Mouse (Mus musculus): Measurements from ENCODE around the gene Gm28308. TPM values are rescaled to one million over a fixed set of nuclear protein-coding genes. Genes with fewer than 3 reads are reported as not detected.

Gene Gm28308
- polyA plus RNA-seq, 1 experiment from 2014 or later: not detected

- peaks cover 41% of the 10 kb centered on the region for H3K36me3 ChIP-seq
- no peak for ATAC-seq (ENCODE audit: low FRiP score, low read depth)
- H3K27ac ChIP-seq: peak overlapping the region; percentile 99
- no peaks in the 10 kb centered on the region for H3K9me3 ChIP-seq
- peaks cover 12% of the 10 kb centered on the region for H3K4me1 ChIP-seq
- no peaks in the 10 kb centered on the region for H3K27me3 ChIP-seq
- peak overlapping the region; percentile 99 for H3K9ac ChIP-seq
- peak overlapping the region; percentile 95 for H3K4me3 ChIP-seq
- H3K4me2 ChIP-seq (replicated peaks): peak overlapping the region; percentile 89
- WGBS: under 1% methylated on average over 38 of the region's 38 CpGs
Measured at GRCm38 (mm10) chr6:52228475-52229465, 15.6 kb upstream of the Gm28308 start.

- H3K4me1 ChIP-seq: peaks cover 12% of the 10 kb centered on the region
- H3K9ac ChIP-seq: peak overlapping the region; percentile 99
- H3K36me3 ChIP-seq: peaks cover 38% of the 10 kb centered on the region
- WGBS: 3% methylated on average over 11 of the region's 11 CpGs
- no peaks in the 10 kb centered on the region for H3K27me3 ChIP-seq
- peak overlapping the region; percentile 93 for H3K4me2 ChIP-seq (replicated peaks)
- peak overlapping the region; percentile 99 for H3K27ac ChIP-seq
- no peak for ATAC-seq (ENCODE audit: low FRiP score, low read depth)
- no peaks in the 10 kb centered on the region for H3K9me3 ChIP-seq
- H3K4me3 ChIP-seq: peak overlapping the region; percentile 86
Measured at GRCm38 (mm10) chr6:52227470-52228222, 14.5 kb upstream of the Gm28308 start.

- H3K4me1 ChIP-seq: peaks cover 18% of the 10 kb centered on the region
- peaks cover 29% of the 10 kb centered on the region for H3K36me3 ChIP-seq
- no peaks in the 10 kb centered on the region for H3K27me3 ChIP-seq
- WGBS: 1% methylated on average over 26 of the region's 26 CpGs
- H3K27ac ChIP-seq: peak overlapping the region; percentile 99
- H3K4me2 ChIP-seq (replicated peaks): peak overlapping the region; percentile 93
- peak overlapping the region; percentile 86 for H3K4me3 ChIP-seq
- peak overlapping the region; percentile 99 for H3K9ac ChIP-seq
- H3K9me3 ChIP-seq: no peaks in the 10 kb centered on the region
- peak; percentile 3; the same call in 1 of the 2 replicates for ATAC-seq (ENCODE audit: low FRiP score, low read depth)
Measured at GRCm38 (mm10) chr6:52226569-52227257, 13.6 kb upstream of the Gm28308 start.

- Histone ChIP-seq H3K4me1 (peaks cover 25% of the 10 kb centered on the region), H3K27me3 (no peaks in the 10 kb centered on the region), H3K27ac (peak overlapping the region; percentile 99), H3K4me2 (replicated peaks) (peak overlapping the region; percentile 93), H3K9me3 (no peaks in the 10 kb centered on the region), H3K36me3 (peaks cover 27% of the 10 kb centered on the region), H3K4me3 (peak overlapping the region; percentile 86), H3K9ac (peak overlapping the region; percentile 99)
- ATAC-seq (ENCODE audit: low FRiP score, low read depth): peak; percentile 62
- under 1% methylated on average over 69 of the region's 69 CpGs for WGBS
Measured at GRCm38 (mm10) chr6:52225612-52226568, 12.8 kb upstream of the Gm28308 start.

GRCm38 (mm10) chr6:52224895-52225611 lies 11.9 kb upstream of the Gm28308 start:
- ATAC-seq (ENCODE audit: low FRiP score, low read depth): no peak
- peak overlapping the region; percentile 93 for H3K4me2 ChIP-seq (replicated peaks)
- WGBS: under 1% methylated on average over 36 of the region's 36 CpGs
- 0 out of 2 replicates have a peak, but pooled peaks cover under 1% of the 10 kb centered on the region for H3K27me3 ChIP-seq
- no peaks in the 10 kb centered on the region for H3K9me3 ChIP-seq
- peak overlapping the region; percentile 86 for H3K4me3 ChIP-seq
- H3K36me3 ChIP-seq: peaks cover 24% of the 10 kb centered on the region
- H3K4me1 ChIP-seq: peaks cover 33% of the 10 kb centered on the region
- H3K9ac ChIP-seq: peak overlapping the region; percentile 99
- peak overlapping the region; percentile 99 for H3K27ac ChIP-seq

- peaks cover 42% of the 10 kb centered on the region for H3K4me1 ChIP-seq
- peak overlapping the region; percentile 99 for H3K9ac ChIP-seq
- no peak for ATAC-seq (ENCODE audit: low FRiP score, low read depth)
- peak overlapping the region; percentile 93 for H3K4me2 ChIP-seq (replicated peaks)
- 0 out of 2 replicates have a peak, but pooled peaks cover 2% of the 10 kb centered on the region for H3K27me3 ChIP-seq
- peak overlapping the region; percentile 99 for H3K27ac ChIP-seq
- WGBS: 2% methylated on average over 24 of the region's 24 CpGs
- peaks cover 18% of the 10 kb centered on the region for H3K36me3 ChIP-seq
- no peaks in the 10 kb centered on the region for H3K9me3 ChIP-seq
- H3K4me3 ChIP-seq: peak overlapping the region; percentile 86
Measured at GRCm38 (mm10) chr6:52223939-52224760, 11.0 kb upstream of the Gm28308 start.

DNA sequence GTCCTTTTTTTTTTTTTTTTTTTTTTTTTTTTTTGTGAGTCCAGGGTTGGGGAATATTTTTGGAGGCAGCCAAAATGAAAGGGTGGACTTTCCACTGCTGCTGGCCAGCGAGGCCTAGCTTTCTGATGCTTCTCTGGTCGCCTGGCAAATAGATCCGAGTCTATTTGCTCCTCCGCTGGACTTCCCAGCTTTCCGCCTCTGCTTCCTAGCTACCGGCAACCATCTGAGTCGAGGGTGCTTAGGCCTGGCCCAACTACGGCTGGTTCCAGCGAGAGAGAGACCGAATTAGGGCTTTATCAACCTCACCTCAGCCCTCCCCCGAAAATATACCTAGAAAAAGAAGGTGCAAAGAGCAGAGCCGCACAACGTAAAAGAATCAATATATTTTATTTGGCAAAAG lies 9.6 kb upstream of the Gm28308 start:
- peak overlapping the region; percentile 99 for H3K9ac ChIP-seq
- peak overlapping the region; percentile 93 for H3K4me2 ChIP-seq (replicated peaks)
- peak overlapping the region; percentile 99 for H3K27ac ChIP-seq

DNA sequence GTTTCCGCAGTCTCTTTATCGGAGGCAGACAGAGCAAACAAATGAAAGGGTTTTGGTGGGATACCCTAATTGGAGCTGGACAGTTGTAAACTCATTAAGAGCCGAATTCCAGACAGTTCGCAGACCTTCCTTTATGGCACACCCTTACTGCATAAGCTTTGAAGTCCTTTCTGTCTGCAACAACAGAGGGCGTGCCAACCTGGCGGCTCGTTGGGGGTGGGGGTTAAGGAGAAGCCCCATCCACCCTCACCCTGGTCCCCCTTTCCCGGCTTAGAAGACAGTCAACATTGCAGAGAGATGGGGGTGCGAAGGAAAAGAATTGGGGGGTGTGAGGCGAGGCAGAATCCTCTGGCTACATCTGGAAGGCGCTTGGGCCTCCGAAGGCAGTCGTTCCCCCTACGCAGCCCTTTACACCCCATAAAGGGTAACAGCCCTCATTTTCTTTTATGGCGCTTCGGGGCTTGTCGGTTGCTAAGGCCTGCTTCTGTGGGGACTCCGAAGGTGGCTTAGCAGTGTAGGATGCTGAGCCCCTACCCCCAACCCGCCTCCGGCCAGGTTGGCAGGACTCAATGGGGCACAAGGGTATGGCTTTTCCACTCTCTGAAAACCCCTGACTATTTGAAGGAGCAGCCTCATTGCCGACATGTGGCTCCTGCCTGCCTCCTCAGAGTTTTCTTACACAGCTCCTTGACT lies 9.0 kb upstream of the Gm28308 start:
- peak; percentile 45 for ATAC-seq (ENCODE audit: low FRiP score, low read depth)
- Histone ChIP-seq H3K4me1 (peaks cover 53% of the 10 kb centered on the region), H3K9me3 (no peaks in the 10 kb centered on the region), H3K36me3 (peaks cover 18% of the 10 kb centered on the region), H3K27me3 (0 out of 2 replicates have a peak, but pooled peaks cover 2% of the 10 kb centered on the region), H3K4me2 (replicated peaks) (peak overlapping the region; percentile 93), H3K9ac (peak overlapping the region; percentile 99), H3K4me3 (peak overlapping the region; percentile 86), H3K27ac (peak overlapping the region; percentile 99)
- WGBS: under 1% methylated on average over 21 of the region's 21 CpGs

More for the DNA sequence above, 9.6 kb upstream of the Gm28308 start:
- no peak for ATAC-seq (ENCODE audit: low FRiP score, low read depth)
- 6% methylated on average over 13 of the region's 13 CpGs for WGBS
- H3K4me3 ChIP-seq: peak overlapping the region; percentile 86
- H3K27me3 ChIP-seq: 0 out of 2 replicates have a peak, but pooled peaks cover 2% of the 10 kb centered on the region
- no peaks in the 10 kb centered on the region for H3K9me3 ChIP-seq
- peaks cover 55% of the 10 kb centered on the region for H3K4me1 ChIP-seq
- peaks cover 18% of the 10 kb centered on the region for H3K36me3 ChIP-seq

DNA sequence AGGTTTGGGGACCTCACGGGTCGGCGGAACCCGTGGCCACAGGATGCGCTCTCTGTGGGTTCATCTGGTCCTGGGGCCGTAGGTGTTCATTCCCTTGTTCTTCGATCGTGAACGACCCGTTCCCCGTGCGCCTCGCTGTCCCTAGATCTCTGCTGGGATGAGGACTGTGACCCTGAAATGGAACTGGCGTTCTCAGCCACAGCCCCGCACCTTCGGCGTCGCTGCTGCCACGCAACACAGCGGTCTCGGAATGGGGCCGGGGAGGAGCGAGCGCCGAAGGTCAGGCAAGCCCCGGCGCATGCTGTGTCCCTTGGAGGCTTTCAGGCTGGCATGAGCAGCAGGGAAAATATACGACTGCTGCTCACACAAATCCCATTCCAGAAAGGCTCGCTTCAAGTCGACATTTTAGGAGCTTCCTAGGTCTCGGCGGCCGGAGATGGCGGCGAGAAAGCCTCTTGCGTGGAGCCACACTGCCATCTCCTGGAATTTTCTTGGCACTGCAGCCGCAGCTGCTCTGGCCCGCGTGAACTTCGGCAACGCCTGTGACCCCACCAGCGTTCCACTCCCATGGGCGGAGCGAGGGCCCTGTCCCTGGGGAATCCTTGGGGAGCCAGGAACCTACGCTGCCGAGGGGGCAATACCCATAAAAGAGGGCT lies 8.3 kb upstream of the Gm28308 start, which contains the start of gene Hoxa7:
Gene Hoxa7, minus strand, starts transcription at position 518 of the 656 bp plus-strand sequence.
- H3K27me3 ChIP-seq: 0 out of 2 replicates have a peak, but pooled peaks cover 2% of the 10 kb centered on the region
- peak within 1 kb of the TSS; percentile 86 for H3K4me3 ChIP-seq
- H3K4me1 ChIP-seq: peaks cover 47% of the 10 kb centered on the region
- H3K9me3 ChIP-seq: no peaks in the 10 kb centered on the region
- H3K9ac ChIP-seq: peak within 1 kb of the TSS; percentile 99
- peak; percentile 22 for ATAC-seq (ENCODE audit: low FRiP score, low read depth)
- WGBS: under 1% methylated on average over 46 of the region's 46 CpGs
- H3K27ac ChIP-seq: peak within 1 kb of the TSS; percentile 99
- peak within 1 kb of the TSS; percentile 93 for H3K4me2 ChIP-seq (replicated peaks)
- peaks cover 18% of the 10 kb centered on the region for H3K36me3 ChIP-seq

Data from limb, embryonic 13.5 days (tissue).